Mouse (Mus musculus): ENCODE results near the gene Ikbke. TPM values are rescaled to one million over a fixed set of nuclear protein-coding genes. Genes with fewer than 3 reads are reported as not detected.
A peak's percentile ranks its signal among the peaks of the same experiment; 100 is the strongest.

Gene Ikbke
- polyA plus RNA-seq, 1 experiment from 2014 or later: 3.9 TPM

DNA sequence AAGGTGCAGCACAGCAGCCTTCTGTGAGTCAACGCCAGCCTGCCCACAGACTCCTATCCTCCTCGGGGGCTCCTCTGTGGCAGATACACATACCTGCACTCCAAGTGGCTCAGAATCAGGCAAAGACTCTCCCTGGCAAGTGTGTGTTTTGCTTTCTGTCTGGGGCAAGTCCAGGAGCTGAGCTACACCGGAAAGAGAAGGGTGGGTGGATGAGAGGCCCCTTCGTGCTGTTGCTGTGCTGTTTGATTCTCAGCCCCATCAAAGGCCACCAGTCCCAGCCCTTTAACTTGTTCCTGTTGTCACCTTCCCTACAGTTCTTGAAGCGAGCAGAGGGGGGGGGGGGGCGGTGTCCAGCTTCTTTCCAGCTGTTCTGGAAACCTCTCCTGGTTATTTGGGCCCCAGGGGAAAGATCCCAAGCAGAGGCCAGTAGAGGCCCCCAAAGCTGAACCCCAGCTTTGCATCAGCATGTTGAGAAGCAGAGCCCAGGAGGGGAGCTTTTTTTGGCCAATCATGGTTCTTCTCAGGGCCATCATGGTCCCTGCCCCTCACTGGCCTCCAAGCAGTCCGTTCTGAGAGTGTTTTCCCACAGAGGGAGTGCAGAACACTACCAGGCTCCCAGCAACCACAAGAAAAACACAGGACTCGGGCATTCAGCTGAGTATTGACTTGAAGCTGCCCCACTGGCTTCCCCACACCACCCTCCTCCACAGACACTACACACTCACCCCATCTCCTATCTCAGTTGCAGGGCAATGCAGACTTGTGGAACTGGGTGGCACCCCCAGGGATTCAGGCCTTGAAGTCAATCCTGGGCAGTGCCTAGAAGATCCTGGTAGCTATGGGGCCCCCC is 575 bp downstream of the Ikbke start:
- Histone ChIP-seq H3K27ac (ENCODE audit: low read depth) (no peak overlapping the region), H3K27me3 (ENCODE audit: insufficient read depth, low read length) (no peaks in the 10 kb centered on the region), H3K4me2 (ENCODE audit: low read depth, low read length) (peak overlapping the region; percentile 62), H3K36me3 (replicated peaks; ENCODE audit: insufficient read depth, low read length) (no peaks in the 10 kb centered on the region), H3K4me3 (ENCODE audit: low read depth, low read length) (peak overlapping the region; percentile 37), H3K9me3 (ENCODE audit: low read length) (no peaks in the 10 kb centered on the region), H3K9ac (replicated peaks) (peak overlapping the region; percentile 34), H3K4me1 (ENCODE audit: insufficient read depth) (peaks cover 42% of the 10 kb centered on the region)
- ATAC-seq (no peak), DNase-seq (no peak)
- TF ChIP-seq CTCF (IDR thresholded peaks at IDR 0.05; ENCODE audit: low read depth): no peak
- TF ChIP-seq EP300 (IDR thresholded peaks at IDR 0.05; ENCODE audit: low read depth): no peak
- 29% methylated on average over 7 of the region's 8 CpGs for WGBS (ENCODE audit: insufficient replicate concordance)

DNA sequence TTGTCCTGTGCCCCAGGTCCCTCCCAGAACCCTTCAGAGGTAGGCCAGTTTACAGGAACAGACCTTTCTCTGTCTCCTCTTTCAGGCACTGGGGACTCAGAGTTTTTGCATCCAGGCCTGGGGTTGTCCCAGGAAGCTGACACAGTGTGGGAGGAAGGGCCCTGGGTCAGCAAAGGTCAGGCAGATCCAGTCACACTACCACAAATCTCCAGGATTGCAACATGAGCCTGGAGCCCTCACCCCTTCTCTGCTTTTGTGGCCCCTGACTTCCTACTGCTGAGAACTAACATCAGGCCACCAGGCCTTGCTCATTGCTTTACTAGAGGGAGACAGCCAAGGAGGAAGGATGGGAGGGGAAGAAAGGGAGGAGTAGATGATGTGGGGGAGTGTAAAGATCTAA is 2.6 kb downstream of the Ikbke start:
- H3K4me2 ChIP-seq (ENCODE audit: low read depth, low read length): peak overlapping the region; percentile 71
- peak overlapping the region; percentile 40 for H3K4me3 ChIP-seq (ENCODE audit: low read depth, low read length)
- H3K9me3 ChIP-seq (ENCODE audit: low read length): no peaks in the 10 kb centered on the region
- peak; percentile 46 for DNase-seq
- peak overlapping the region; percentile 89 for H3K27ac ChIP-seq (ENCODE audit: low read depth)
- peak; percentile 26 for ATAC-seq
- H3K27me3 ChIP-seq (ENCODE audit: insufficient read depth, low read length): no peaks in the 10 kb centered on the region
- H3K4me1 ChIP-seq (ENCODE audit: insufficient read depth): peaks cover 38% of the 10 kb centered on the region
- TF ChIP-seq EP300 (IDR thresholded peaks at IDR 0.05; ENCODE audit: low read depth) (no peak), CTCF (IDR thresholded peaks at IDR 0.05; ENCODE audit: low read depth) (no peak)
- peak overlapping the region; percentile 60 for H3K9ac ChIP-seq (replicated peaks)
- H3K36me3 ChIP-seq (replicated peaks; ENCODE audit: insufficient read depth, low read length): no peaks in the 10 kb centered on the region

DNA sequence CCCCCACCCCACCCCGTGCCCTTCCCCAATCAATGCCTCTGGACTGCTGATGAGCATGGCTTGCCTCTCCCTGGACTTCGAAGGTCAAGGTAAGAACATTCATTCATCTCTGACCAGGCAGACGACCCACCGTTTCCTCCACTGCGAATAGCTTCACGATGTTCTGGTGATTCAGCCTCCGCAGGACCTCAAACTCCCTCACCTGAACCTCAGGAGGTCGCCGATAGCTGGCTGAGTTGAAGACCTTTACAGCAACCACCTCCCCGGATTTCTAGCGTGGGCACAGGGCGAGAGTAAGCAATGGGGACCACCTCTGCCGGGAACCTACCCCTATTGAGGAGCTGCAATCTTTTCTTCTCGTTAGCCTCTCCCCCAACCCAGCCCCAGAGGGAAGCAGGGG is 3.8 kb downstream of the Ikbke start:
- H3K4me2 ChIP-seq (ENCODE audit: low read depth, low read length): peak overlapping the region; percentile 71
- ATAC-seq (peak; percentile 66; the same call in 1 of the 2 replicates), DNase-seq (no peak)
- TF ChIP-seq EP300 (IDR thresholded peaks at IDR 0.05; ENCODE audit: low read depth): no peak
- TF ChIP-seq CTCF (IDR thresholded peaks at IDR 0.05; ENCODE audit: low read depth): no peak
- H3K4me3 ChIP-seq (ENCODE audit: low read depth, low read length): peak overlapping the region; percentile 40
- peaks cover 4% of the 10 kb centered on the region; the same call in 1 of the 2 replicates for H3K36me3 ChIP-seq (replicated peaks; ENCODE audit: insufficient read depth, low read length)
- H3K9me3 ChIP-seq (ENCODE audit: low read length): no peaks in the 10 kb centered on the region
- no peaks in the 10 kb centered on the region for H3K27me3 ChIP-seq (ENCODE audit: insufficient read depth, low read length)
- WGBS (ENCODE audit: insufficient replicate concordance): 54% methylated on average over 14 of the region's 14 CpGs
- peak overlapping the region; percentile 89 for H3K27ac ChIP-seq (ENCODE audit: low read depth)
- H3K9ac ChIP-seq (replicated peaks): peak overlapping the region; percentile 60
- peaks cover 35% of the 10 kb centered on the region for H3K4me1 ChIP-seq (ENCODE audit: insufficient read depth)

DNA sequence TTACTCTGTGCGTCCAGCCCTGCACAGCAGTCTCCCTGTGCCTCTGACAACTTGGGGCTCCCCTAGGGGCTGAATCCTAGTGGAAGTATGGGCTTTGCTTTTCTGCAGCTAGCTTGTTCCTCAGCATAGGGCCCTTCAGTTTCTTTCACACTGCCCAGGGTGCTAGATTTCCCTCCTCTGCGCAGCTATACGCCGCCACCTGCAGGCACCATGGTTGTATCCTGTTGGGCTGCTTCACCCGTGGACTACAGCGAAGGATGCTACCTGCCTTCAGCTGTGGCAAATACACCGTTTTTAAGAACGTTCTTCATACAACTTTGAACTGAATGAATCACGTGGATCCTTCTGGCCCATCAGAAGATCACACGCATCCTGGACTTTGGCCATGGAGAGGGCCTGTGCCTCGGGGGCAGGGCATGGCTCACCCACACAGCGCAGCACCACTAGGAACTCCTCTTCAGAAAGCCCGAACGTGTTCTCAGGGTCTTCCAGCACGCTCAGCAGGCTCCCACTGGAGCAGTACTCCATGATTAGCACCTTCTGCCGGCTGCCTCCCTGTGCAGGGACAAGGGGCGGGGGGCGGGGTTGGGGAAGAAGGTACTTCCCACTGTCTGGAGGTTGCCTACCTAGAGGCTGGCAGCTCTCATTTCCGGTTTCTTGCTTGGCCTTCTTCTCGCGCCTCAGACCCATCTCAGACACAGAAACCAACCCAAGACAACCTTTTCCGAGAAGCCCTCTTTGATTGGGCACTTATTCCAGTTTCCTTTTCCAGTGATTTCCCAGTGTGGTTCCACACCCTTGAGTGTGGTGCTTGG is 4.5 kb downstream of the Ikbke start:
- Histone ChIP-seq H3K4me1 (ENCODE audit: insufficient read depth) (peaks cover 31% of the 10 kb centered on the region), H3K9me3 (ENCODE audit: low read length) (no peaks in the 10 kb centered on the region), H3K36me3 (replicated peaks; ENCODE audit: insufficient read depth, low read length) (peaks cover 5% of the 10 kb centered on the region; the same call in 1 of the 2 replicates), H3K9ac (replicated peaks) (0 out of 2 replicates have a peak overlapping the region, but pooled peaks have one; percentile 12), H3K4me3 (ENCODE audit: low read depth, low read length) (peak overlapping the region; percentile 40; the same call in 1 of the 2 replicates), H3K27me3 (ENCODE audit: insufficient read depth, low read length) (no peaks in the 10 kb centered on the region), H3K4me2 (ENCODE audit: low read depth, low read length) (peak overlapping the region; percentile 71), H3K27ac (ENCODE audit: low read depth) (peak overlapping the region; percentile 89)
- WGBS (ENCODE audit: insufficient replicate concordance): 40% methylated on average over 22 of the region's 22 CpGs
- DNase-seq (peak; percentile 66), ATAC-seq (peak; percentile 86)
- TF ChIP-seq EP300 (IDR thresholded peaks at IDR 0.05; ENCODE audit: low read depth) (no peak), CTCF (IDR thresholded peaks at IDR 0.05; ENCODE audit: low read depth) (peak; percentile 30; the same call in 1 of the 2 replicates)

DNA sequence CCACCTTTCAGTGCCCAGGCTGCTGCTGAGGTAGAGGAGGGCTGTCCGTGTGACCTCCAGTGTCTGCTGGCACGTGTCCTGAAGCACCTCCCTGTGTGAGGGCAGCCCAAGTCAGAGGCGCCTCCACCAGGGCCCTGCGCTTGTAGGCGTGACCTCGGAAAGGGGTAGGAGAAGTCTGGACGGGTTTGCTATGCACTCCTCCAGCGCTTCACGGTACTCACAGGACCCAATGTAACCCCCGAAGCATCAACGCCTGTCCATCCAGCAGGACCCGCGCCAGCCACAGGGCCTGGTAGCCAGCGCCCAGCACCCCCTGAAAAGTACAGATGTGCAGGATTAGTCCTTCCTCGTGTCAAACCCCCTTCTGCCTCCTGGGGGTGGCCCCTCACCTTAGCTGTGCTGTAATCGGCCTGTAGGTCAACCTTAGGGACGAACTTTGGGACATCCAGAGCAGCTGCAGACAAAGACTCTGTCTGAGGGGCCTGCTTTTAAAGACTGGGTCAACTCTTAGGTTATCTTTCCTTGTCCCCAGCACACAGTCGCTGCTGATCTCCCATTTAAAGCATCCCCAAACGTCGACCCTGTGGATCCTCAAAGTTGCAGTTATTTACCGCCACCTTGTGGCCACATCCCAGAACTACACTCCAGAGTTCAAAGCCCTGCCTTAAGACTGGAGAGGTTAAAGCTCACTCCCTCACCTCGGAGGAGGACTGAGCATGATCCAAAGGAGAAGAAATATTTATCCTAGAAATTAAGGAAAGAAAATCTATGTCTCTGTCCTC is 9.4 kb downstream of the Ikbke start:
- Histone ChIP-seq H3K9ac (replicated peaks) (no peak overlapping the region), H3K4me2 (ENCODE audit: low read depth, low read length) (no peak overlapping the region), H3K27me3 (ENCODE audit: insufficient read depth, low read length) (no peaks in the 10 kb centered on the region), H3K4me3 (ENCODE audit: low read depth, low read length) (no peak overlapping the region), H3K36me3 (replicated peaks; ENCODE audit: insufficient read depth, low read length) (peaks cover 18% of the 10 kb centered on the region), H3K4me1 (ENCODE audit: insufficient read depth) (peaks cover 7% of the 10 kb centered on the region; the same call in 1 of the 2 replicates), H3K9me3 (ENCODE audit: low read length) (no peaks in the 10 kb centered on the region), H3K27ac (ENCODE audit: low read depth) (no peak overlapping the region)
- DNase-seq (peak; percentile 75), ATAC-seq (no peak)
- TF ChIP-seq EP300 (IDR thresholded peaks at IDR 0.05; ENCODE audit: low read depth) (no peak), CTCF (IDR thresholded peaks at IDR 0.05; ENCODE audit: low read depth) (peak; percentile 91)
- WGBS (ENCODE audit: insufficient replicate concordance): 49% methylated on average over 22 of the region's 22 CpGs
